Mouse (Mus musculus) MEL-GATA-1-ER (cell line): ENCODE results near the gene Sipa1.

ENCODE experiments used
- DNase-seq: peaks from one replicate; pipeline ENCODE4 v3.0.0-alpha.2; 2012; ENCODE audit warnings: low read depth; ENCODE audit errors: extremely low read depth

Gene Sipa1

DNA sequence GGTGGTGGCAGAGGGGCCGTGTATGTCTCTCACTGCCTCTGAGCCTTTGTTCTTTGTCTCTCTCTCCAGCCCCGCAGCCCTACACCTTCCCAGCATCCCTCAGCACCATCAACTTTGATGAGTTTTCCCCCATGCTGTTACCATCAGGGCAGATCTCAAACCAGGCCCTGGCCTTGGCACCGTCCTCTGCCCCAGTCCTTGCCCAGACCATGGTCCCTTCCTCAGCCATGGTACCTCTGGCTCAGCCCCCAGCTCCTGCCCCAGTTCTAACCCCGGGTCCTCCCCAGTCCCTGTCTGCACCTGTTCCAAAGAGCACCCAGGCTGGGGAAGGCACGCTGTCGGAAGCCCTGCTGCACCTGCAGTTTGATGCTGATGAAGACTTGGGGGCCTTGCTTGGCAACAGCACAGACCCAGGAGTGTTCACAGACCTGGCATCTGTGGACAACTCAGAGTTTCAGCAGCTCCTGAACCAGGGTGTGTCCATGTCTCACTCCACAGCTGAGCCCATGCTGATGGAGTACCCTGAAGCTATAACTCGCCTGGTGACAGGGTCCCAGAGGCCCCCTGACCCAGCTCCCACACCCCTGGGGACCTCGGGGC lies 16.7 kb downstream of the Sipa1 start:
- no peak for DNase-seq

DNA sequence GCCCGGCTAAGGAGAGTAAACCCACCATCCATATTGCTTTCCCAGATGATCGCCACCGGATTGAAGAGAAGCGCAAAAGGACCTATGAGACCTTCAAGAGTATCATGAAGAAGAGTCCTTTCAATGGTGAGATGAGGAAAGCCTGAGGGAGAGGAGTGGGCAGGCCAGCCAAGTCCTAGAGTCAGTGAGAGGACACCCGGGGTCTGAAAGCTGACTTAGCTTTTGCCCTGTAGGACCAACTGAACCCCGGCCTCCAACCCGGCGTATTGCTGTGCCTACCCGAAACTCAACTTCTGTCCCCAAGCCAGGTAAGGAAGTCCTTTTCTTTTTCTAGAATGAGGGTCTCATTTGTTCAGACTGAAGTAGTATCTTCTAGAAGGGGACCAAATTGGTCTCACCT lies 18.2 kb downstream of the Sipa1 start:
- DNase-seq = no peak

GRCm38 (mm10) chr19:5641641-5642040 lies 21.9 kb downstream of the Sipa1 start:
- no peak for DNase-seq

- DNase-seq = no peak
Measured at GRCm38 (mm10) chr19:5641021-5641420, 22.5 kb downstream of the Sipa1 start.

GRCm38 (mm10) chr19:5640339-5640738 lies 23.2 kb downstream of the Sipa1 start:
- no peak for DNase-seq

GRCm38 (mm10) chr19:5638416-5639005 lies 25.0 kb downstream of the Sipa1 start:
- no peak for DNase-seq

DNA sequence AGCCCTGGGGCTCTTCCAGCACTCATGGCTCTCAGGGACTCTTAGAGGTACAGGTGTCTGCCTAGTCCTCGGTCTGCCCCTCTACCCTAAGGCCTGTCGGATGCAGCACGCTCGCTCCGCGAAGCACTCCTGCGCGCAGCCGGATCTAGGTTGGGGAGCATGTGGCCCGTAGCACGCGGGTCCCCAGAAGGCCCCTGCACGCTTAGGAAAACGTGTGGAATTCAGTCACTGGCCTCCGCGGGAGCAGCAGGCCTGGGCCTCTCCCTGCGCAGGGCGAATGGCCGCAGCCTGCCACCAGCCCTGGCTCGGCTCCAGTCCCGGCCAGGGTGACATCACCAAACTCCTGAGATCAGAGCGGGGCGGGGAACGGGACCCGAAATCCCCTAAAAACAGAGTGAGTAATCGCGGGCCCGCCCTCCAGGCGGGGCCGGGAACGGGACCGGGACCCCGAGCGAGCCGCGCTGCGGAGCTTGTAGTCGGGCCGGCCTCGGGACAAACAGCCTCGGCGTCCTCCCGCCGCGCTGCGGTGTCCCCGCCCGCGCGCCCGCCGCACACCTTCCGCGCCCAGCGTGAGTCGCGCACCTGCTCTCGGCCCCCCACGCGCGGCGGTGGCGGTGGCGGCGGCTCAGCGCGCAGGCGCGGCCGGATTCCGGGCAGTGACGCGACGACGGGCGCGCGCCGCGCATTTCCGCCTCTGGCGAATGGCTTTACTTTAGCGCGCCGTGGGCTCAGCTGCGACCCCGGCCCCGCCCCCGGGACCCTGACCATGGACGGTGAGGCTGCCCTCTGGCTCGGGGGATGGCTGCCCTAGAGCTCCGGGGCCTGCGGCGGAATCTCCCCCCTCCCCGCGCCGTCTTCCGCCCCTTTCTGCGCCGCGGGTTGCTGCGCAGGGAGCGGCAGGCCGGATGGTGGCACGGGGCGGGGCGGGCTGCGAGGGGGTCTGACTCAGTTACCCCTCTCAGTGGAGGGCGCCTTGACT lies 26.1 kb downstream of the Sipa1 start, which contains the start of gene Rela:
Rela (plus strand) TSS at position 415 of the 979 bp plus-strand sequence.
- DNase-seq = peak; percentile 62

- DNase-seq = peak; percentile 26
Measured at GRCm38 (mm10) chr19:5636571-5637041, 26.9 kb downstream of the Sipa1 start.

DNA sequence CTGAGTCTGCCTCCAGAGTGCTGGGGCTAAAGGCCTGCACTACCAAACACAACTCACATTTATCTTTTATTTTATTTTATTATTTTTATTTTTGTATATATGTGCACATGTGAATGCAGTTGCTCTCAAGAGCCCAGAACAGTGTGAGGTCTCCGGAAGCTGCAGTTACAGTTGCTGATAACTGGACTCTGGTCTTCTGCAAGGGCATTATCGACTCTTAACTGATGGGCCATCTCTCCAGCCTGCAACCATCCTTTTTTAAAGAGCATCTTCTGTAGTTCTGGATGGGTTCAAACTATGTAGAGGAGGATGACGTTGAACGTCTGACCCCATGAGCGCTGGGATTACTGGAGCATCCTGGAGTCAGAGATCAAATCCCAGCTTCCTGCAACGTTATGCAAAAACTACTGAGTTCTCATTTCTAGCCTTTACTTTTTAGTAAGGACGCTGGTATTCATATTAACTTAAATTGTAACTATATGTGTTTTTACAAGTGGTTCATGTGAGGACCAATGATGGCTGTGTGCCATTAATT lies 27.4 kb downstream of the Sipa1 start:
- DNase-seq = no peak

DNA sequence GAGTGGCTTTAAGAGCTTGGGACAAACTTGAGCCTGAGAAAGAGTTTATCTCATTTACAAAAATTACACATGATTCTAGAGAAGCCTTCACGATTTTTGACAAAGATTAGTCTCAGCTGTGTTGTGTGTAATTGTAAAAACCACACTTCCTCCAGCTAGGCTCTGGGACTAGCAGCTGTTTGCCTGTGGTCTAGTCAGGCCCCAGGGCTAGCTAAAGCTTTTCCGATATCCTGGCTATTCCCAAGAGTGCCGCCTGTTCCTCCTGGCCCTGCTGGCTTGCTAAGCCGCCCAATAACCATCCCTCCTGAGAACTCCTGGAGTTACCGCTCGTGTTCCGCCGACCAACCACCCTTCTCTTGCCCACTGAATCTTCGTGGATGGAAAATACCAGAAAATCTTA lies 31.4 kb downstream of the Sipa1 start:
- no peak for DNase-seq

DNA sequence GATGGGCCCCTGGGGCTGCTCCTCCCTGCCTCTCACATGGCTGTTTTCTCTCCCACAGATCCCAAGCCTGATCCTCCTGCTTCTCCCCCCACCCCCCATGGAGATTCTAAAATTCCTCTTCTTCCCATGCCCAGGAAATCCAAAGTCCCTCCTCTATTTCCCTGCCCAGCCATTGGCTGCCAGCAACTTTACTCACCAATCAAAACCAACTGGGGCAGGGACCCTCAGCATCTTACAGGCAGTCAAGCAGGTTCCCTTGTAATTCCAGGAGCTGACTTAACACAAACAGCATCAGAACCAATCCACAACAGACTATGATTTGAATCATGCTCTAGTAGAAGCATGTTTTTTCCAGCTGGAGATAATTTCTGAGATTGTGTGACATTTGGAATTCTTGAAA lies 33.6 kb downstream of the Sipa1 start:
- DNase-seq = no peak

GRCm38 (mm10) chr19:5625311-5625710 lies 38.2 kb downstream of the Sipa1 start:
- DNase-seq = no peak

DNA sequence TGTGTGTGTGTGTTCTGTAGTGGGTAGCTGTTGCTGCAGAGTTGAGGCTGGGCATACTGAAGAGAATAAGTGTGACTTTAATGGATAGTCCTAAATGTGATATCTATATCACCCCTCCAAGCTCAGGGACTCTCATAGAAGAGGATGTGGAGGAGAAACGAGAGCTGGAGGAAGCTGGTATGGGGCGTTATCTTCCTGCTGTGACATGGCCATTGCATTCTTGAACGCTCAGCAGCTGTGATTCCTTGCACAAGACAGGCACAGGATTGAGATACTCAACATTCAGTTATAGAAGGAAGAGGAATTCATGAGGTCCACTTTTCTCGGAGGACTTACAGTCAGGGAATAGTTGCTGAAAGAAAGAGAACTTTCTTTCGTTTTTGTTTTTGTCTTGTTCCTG lies 41.6 kb downstream of the Sipa1 start:
- DNase-seq = no peak

DNA sequence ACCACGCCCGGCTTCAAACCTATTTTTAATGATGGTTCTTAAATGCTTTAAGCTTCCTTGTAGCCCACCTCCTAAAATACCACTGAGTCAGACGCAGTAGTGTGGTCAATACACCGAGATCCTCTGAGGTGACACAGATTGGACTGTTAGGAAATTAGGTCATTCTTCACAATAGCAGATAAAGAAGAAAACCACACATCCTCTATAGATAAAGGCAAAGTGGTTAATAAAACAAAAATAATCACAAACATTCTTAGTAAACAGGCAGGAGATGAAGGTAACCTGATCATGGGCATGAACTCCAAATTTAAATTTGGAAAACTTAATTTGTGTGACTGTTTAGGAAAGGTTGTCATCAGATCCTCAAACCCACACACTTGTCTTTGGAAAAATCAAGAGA lies 43.5 kb downstream of the Sipa1 start:
- no peak for DNase-seq

GRCm38 (mm10) chr19:5614953-5615352 lies 48.6 kb downstream of the Sipa1 start:
- DNase-seq = no peak

DNA sequence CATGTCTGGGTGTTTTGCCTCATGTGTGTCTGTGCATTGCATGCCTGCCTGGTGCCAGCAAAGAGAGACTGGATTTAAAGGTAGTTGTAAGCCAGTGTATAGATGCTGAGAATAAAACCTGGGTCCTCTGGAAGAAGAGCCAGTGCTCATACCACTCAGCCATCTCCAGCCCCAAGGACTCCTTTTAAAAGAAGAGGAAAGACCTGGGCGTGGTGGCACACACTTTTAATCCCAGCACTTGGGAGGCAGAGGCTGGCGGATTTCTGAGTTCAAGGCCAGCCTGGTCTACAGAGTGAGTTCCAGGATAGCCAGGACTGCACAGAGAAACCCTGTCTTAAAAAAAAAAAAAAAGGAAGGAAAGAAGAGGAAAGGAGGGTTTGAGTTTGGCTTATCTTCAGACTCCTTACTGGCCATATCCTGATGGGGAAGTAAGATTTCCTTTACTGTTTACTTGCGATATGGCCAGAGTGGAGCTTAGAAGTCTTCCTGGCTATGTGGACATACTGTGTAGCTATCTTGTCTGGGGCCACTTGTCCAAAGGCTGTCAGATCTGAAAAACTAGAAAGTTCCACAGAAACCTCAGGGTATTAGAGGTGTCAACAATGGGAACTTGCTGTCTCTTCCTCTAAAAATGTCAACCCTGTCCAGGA lies 50.6 kb downstream of the Sipa1 start:
- DNase-seq = peak; percentile 88

DNA sequence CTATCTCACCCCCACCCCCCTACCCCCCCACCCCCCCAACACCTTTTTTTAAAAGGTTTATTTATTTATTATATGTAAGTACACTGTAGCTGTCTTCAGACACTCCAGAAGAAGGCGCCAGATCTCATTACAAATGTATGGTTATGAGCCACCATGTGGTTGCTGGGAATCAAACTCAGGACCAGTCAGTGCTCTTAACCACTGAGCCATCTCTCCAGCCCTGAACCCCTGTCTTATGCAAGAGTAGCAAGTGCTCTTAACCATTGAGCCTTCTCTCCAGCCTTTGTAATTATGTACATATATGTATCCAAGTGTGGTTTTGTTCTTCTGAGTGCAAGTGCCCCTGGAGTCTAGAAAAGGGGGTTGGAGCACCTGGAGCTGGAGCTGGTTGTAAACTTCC lies 51.5 kb downstream of the Sipa1 start:
- DNase-seq = no peak

- peak; percentile 70 for DNase-seq
Measured at GRCm38 (mm10) chr19:5609547-5610404, 53.7 kb downstream of the Sipa1 start, which contains the start of gene Kat5. Gene Kat5, minus strand, starts transcription at chr19:5610237.

DNA sequence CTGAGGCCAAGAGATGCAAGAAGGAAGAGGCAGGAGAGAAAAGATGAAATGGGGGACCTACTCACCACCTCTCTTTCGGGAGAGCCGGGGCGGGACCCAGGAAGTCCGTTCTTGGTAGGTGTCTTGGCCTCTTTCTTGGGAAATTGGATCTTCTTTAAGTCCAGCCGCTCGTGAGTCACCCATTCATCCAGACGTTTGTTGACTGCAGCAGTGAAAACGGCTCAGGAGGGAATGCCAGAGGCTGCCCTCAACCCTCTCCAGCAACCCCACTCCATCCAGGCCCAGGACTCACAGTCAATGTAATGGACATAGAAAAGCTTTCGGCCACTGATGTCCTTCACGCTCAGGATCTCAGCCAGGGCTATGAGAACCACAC lies 54.3 kb downstream of the Sipa1 start:
- no peak for DNase-seq

GRCm38 (mm10) chr19:5608707-5609106 lies 54.8 kb downstream of the Sipa1 start:
- DNase-seq = no peak
